8 mouse cellular contexts compared by ENCODE assay signal in genomic region chr2:118926998-118927739, GRCm38 (mm10). TPM values are rescaled to one million over a fixed set of nuclear protein-coding genes. Genes with fewer than 3 reads are reported as not detected.
DNase-seq lines count a peak whose midpoint lies in the region; ATAC-seq lines count a peak whose summit lies in the region.

No protein-coding gene starts in this region.

- no peaks in the 10 kb centered on the region for H3K9me3 ChIP-seq in liver, embryonic 15.5 days (replicated peaks)
- no peaks in the 10 kb centered on the region for H3K9me3 ChIP-seq in stomach, embryonic 16.5 days (replicated peaks; ENCODE audit: control insufficient read depth, low read length)

- H3K4me1 ChIP-seq in liver, embryonic 15.5 days (replicated peaks): peaks cover 43% of the 10 kb centered on the region
- peaks cover 21% of the 10 kb centered on the region for H3K4me1 ChIP-seq in stomach, embryonic 16.5 days (ENCODE audit: control insufficient read depth, insufficient read depth, low read length)

- peak overlapping the region; percentile 66 for H3K27ac ChIP-seq in liver, embryonic 15.5 days (replicated peaks)
- peak overlapping the region; percentile 61 for H3K27ac ChIP-seq in stomach, embryonic 16.5 days (ENCODE audit: low read length)

- H3K9ac ChIP-seq in liver, embryonic 15.5 days: peak overlapping the region; percentile 70
- peak overlapping the region; percentile 84 for H3K9ac ChIP-seq in stomach, embryonic 16.5 days (ENCODE audit: low read length)

- no peaks in the 10 kb centered on the region for H3K27me3 ChIP-seq in liver, embryonic 15.5 days
- H3K27me3 ChIP-seq in stomach, embryonic 16.5 days (ENCODE audit: control insufficient read depth, insufficient read depth, low read length): no peaks in the 10 kb centered on the region

- peak overlapping the region; percentile 74 for H3K4me3 ChIP-seq in liver, embryonic 15.5 days (replicated peaks)
- peak overlapping the region; percentile 67 for H3K4me3 ChIP-seq in stomach, embryonic 16.5 days (replicated peaks; ENCODE audit: low read length)

- 31% methylated on average over 31 of the region's 31 CpGs for WGBS in liver, embryonic 15.5 days (ENCODE audit: insufficient replicate concordance)
- 31% methylated on average over 31 of the region's 31 CpGs for WGBS in stomach, embryonic 16.5 days

- peaks cover 19% of the 10 kb centered on the region for H3K36me3 ChIP-seq in liver, embryonic 15.5 days (replicated peaks)
- H3K36me3 ChIP-seq in stomach, embryonic 16.5 days (ENCODE audit: control insufficient read depth, insufficient read depth, low read length): 0 out of 2 replicates have a peak, but pooled peaks cover 8% of the 10 kb centered on the region

- peak overlapping the region; percentile 96 for H3K4me2 ChIP-seq in liver, embryonic 15.5 days
- H3K4me2 ChIP-seq in stomach, embryonic 16.5 days (ENCODE audit: low read depth, low read length): peak overlapping the region; percentile 77

- peak; percentile 17 for DNase-seq in cerebellum, adult 8-10 months
- peak; percentile 24 for DNase-seq in thymus, postnatal 25 days
- DNase-seq in thymus, adult 18-20 months: no peak
- no peak for DNase-seq in urinary bladder, postnatal 4 days (ENCODE audit: low spot score in 2 of 2)
- DNase-seq in adrenal gland, adult 8-10 months: no peak

- ATAC-seq in cerebellum, adult (ENCODE audit: insufficient number of reproducible peaks, low FRiP score, low TSS enrichment): no peak
- no peak for ATAC-seq in liver, embryonic 15.5 days (ENCODE audit: insufficient read depth)
- no peak for ATAC-seq in stomach, embryonic 16.5 days (ENCODE audit: insufficient read depth, low FRiP score)

RNA-seq across cellular contexts. Expression of gene Chst14, which starts 0.9 kb away (rescaled TPM):
- 4.5 and 5.7 TPM in 2 replicates for polyA plus RNA-seq in liver, embryonic 15.5 days (2015; fragmentation: Nextera tagmentation; extraction: Ambion mirVana)
- 20.1 and 21.1 TPM in 2 replicates for polyA plus RNA-seq in stomach, embryonic 16.5 days (2015; fragmentation: Nextera tagmentation; extraction: Ambion mirVana)
- total RNA-seq in adrenal gland, adult 8-10 months (2022): 10 to 100 TPM; 13.5 to 19.7 (median 16.7) TPM

RNA-seq across cellular contexts. Expression of gene Bahd1, which starts 27.0 kb away (rescaled TPM):
- polyA plus RNA-seq in liver, embryonic 15.5 days (2015; fragmentation: Nextera tagmentation; extraction: Ambion mirVana): 3.2 and 4.3 TPM in 2 replicates
- polyA plus RNA-seq in stomach, embryonic 16.5 days (2015; fragmentation: Nextera tagmentation; extraction: Ambion mirVana): 3.4 and 3.6 TPM in 2 replicates
- 10 to 100 TPM; 51.1 to 62.8 (median 59.2) TPM for total RNA-seq in adrenal gland, adult 8-10 months (2022)

Comparison
In these comparisons a context has a peak if more than half of its experiments do, and no peak if none do; other contexts are left out.
1. DNase-seq: peak in cerebellum, adult 8-10 months (single experiment) and thymus, postnatal 25 days (single experiment); none in thymus, adult 18-20 months (0 of 2), urinary bladder, postnatal 4 days (0 of 2) and adrenal gland, adult 8-10 months (single experiment).